13 mouse cellular contexts compared by ENCODE assay signal in genomic region chr19:5459019-5459418, GRCm38 (mm10). TPM values are rescaled to one million over a fixed set of nuclear protein-coding genes. Genes with fewer than 3 reads are reported as not detected.
DNase-seq lines count a peak whose midpoint lies in the region; ATAC-seq and TF ChIP-seq lines count a peak whose summit lies in the region.
"Had no signal": no experiment of that assay in that cellular context is flagged by ENCODE, and none has a peak within 500 bp of the region (broad histone marks: within the 10 kb centered on the region; RNA-seq: fewer than 3 reads in every experiment).

No protein-coding gene starts in this region.

- H3K9me3 ChIP-seq in heart, embryonic 12.5 days (replicated peaks): no peaks in the 10 kb centered on the region
- H3K9me3 ChIP-seq in embryonic facial prominence, embryonic 11.5 days (replicated peaks; ENCODE audit: control insufficient read depth, low read length): no peaks in the 10 kb centered on the region
- no peaks in the 10 kb centered on the region for H3K9me3 ChIP-seq in hindbrain, embryonic 14.5 days (ENCODE audit: control insufficient read depth, low read length)
- H3K9me3 ChIP-seq: liver, embryonic 15.5 days had no signal

- no peak for TF ChIP-seq CTCF in heart, adult 2 months (IDR thresholded peaks at IDR 0.05)
- TF ChIP-seq CTCF in left cerebral cortex, adult 2 months (IDR thresholded peaks at IDR 0.05): no peak

- no peak for TF ChIP-seq POLR2A in heart, adult 2 months (IDR thresholded peaks at IDR 0.05; ENCODE audit: insufficient read depth, low read depth, low read length)

- no peak overlapping the region; the same call in 1 of the 2 replicates for H3K27ac ChIP-seq in heart, adult 2 months
- no peak overlapping the region for H3K27ac ChIP-seq in heart, embryonic 12.5 days (ENCODE audit: poor library complexity, severe bottlenecking)
- peak overlapping the region; percentile 99 for H3K27ac ChIP-seq in left cerebral cortex, adult 2 months
- no peak overlapping the region for H3K27ac ChIP-seq in embryonic facial prominence, embryonic 11.5 days (replicated peaks; ENCODE audit: low read depth, low read length)
- H3K27ac ChIP-seq in hindbrain, embryonic 14.5 days: no peak overlapping the region
- H3K27ac ChIP-seq: liver, embryonic 15.5 days had no signal

- peaks cover 6% of the 10 kb centered on the region for H3K79me2 ChIP-seq in heart, adult 2 months (replicated peaks; ENCODE audit: control insufficient read depth, insufficient read depth, low read length)

- H3K4me2 ChIP-seq in heart, embryonic 12.5 days: no peak overlapping the region
- H3K4me2 ChIP-seq in embryonic facial prominence, embryonic 11.5 days (ENCODE audit: low read depth, low read length): 0 out of 2 replicates have a peak overlapping the region, but pooled peaks have one; percentile 3
- H3K4me2 ChIP-seq in hindbrain, embryonic 14.5 days (replicated peaks): no peak overlapping the region

- 54% methylated on average over 7 of the region's 7 CpGs for WGBS in heart, adult 2 months
- 58% methylated on average over 7 of the region's 7 CpGs for WGBS in heart, embryonic 12.5 days
- 65% methylated on average over 7 of the region's 7 CpGs for WGBS in embryonic facial prominence, embryonic 11.5 days
- WGBS in hindbrain, embryonic 14.5 days: 68% methylated on average over 7 of the region's 7 CpGs

- ATAC-seq in heart, embryonic 12.5 days (ENCODE audit: insufficient number of reproducible peaks, low FRiP score): no peak
- ATAC-seq in embryonic facial prominence, embryonic 11.5 days (replicated peaks; ENCODE audit: insufficient number of reproducible peaks, low FRiP score, low TSS enrichment, low read depth): no peak
- ATAC-seq in hindbrain, embryonic 14.5 days (ENCODE audit: low FRiP score): no peak
- ATAC-seq: midbrain, embryonic 16.5 days had no signal

- H3K4me3 ChIP-seq in heart, adult 2 months: no peak overlapping the region
- no peak overlapping the region for H3K4me3 ChIP-seq in heart, embryonic 12.5 days
- no peak overlapping the region for H3K4me3 ChIP-seq in left cerebral cortex, adult 2 months
- H3K4me3 ChIP-seq in embryonic facial prominence, embryonic 11.5 days (ENCODE audit: low read depth, low read length): no peak overlapping the region
- no peak overlapping the region for H3K4me3 ChIP-seq in hindbrain, embryonic 14.5 days (replicated peaks; ENCODE audit: low read length)
- H3K4me3 ChIP-seq: liver, embryonic 15.5 days had no signal

- peaks cover 8% of the 10 kb centered on the region for H3K36me3 ChIP-seq in heart, adult 2 months (ENCODE audit: control insufficient read depth, insufficient read depth, low read length)
- peaks cover 25% of the 10 kb centered on the region for H3K36me3 ChIP-seq in heart, embryonic 12.5 days
- no peaks in the 10 kb centered on the region; the same call in 1 of the 2 replicates for H3K36me3 ChIP-seq in embryonic facial prominence, embryonic 11.5 days (replicated peaks; ENCODE audit: control insufficient read depth, insufficient read depth, low read depth, low read length)
- H3K36me3 ChIP-seq in hindbrain, embryonic 14.5 days (replicated peaks; ENCODE audit: control insufficient read depth, insufficient read depth): peaks cover 28% of the 10 kb centered on the region

- no peak overlapping the region for H3K9ac ChIP-seq in heart, adult 2 months (ENCODE audit: low read depth, low read length)
- H3K9ac ChIP-seq in heart, embryonic 12.5 days: no peak overlapping the region
- no peak overlapping the region for H3K9ac ChIP-seq in embryonic facial prominence, embryonic 11.5 days (replicated peaks; ENCODE audit: low read length)
- no peak overlapping the region for H3K9ac ChIP-seq in hindbrain, embryonic 14.5 days
- H3K9ac ChIP-seq: liver, embryonic 15.5 days had no signal

- TF ChIP-seq EP300 in heart, adult 2 months (IDR thresholded peaks at IDR 0.05; ENCODE audit: insufficient read depth, low read depth, low read length): 0 out of 2 replicates have a peak, but pooled peaks have one; percentile 34

- H3K27me3 ChIP-seq in heart, adult 2 months (ENCODE audit: control insufficient read depth, insufficient read depth, low read length): no peaks in the 10 kb centered on the region
- no peaks in the 10 kb centered on the region for H3K27me3 ChIP-seq in heart, embryonic 12.5 days (replicated peaks)
- no peaks in the 10 kb centered on the region for H3K27me3 ChIP-seq in embryonic facial prominence, embryonic 11.5 days (ENCODE audit: control insufficient read depth, insufficient read depth, low read length)
- H3K27me3 ChIP-seq in hindbrain, embryonic 14.5 days (ENCODE audit: control insufficient read depth, insufficient read depth, low read length): no peaks in the 10 kb centered on the region

- H3K4me1 ChIP-seq in heart, adult 2 months (ENCODE audit: control insufficient read depth, insufficient read depth, low read length): peaks cover 9% of the 10 kb centered on the region
- H3K4me1 ChIP-seq in heart, embryonic 12.5 days (replicated peaks): peaks cover 49% of the 10 kb centered on the region
- H3K4me1 ChIP-seq in embryonic facial prominence, embryonic 11.5 days (ENCODE audit: control insufficient read depth, insufficient read depth, low read length): peaks cover 6% of the 10 kb centered on the region; the same call in 1 of the 2 replicates
- peaks cover 42% of the 10 kb centered on the region for H3K4me1 ChIP-seq in hindbrain, embryonic 14.5 days (replicated peaks; ENCODE audit: control insufficient read depth, insufficient read depth, low read length)

- intact Hi-C loops in heart, adult 2 months (cut with DNase I): no loop called here
- intact Hi-C loops in left cerebral cortex, adult 2 months (cut with DNase I): no loop called here

- peak in 1 of 2 experiments; percentile 48 for DNase-seq in heart, adult 2 months
- no peak for DNase-seq in left cerebral cortex, adult 2 months (ENCODE audit: extremely low spot score in 1 of 2, low spot score in 2 of 2)
- no peak for DNase-seq in left cerebral cortex, adult 8-10 months (ENCODE audit: low spot score in 2 of 2)
- DNase-seq in NIH3T3 (ENCODE audit: low read depth): peak; percentile 79
- DNase-seq in embryonic facial prominence, embryonic 11.5 days (ENCODE audit: low spot score): no peak
- DNase-seq in hindbrain, embryonic 14.5 days (ENCODE audit: low spot score): no peak
- DNase-seq in urinary bladder, postnatal 4 days (ENCODE audit: low spot score in 2 of 2): no peak
- DNase-seq: adrenal gland, postnatal 36 days; lung, postnatal 4 days; spleen, adult 18-20 months had no signal

RNA-seq across cellular contexts. Expression of gene Ccdc85b, which starts 1.3 kb away (rescaled TPM):
- 1 to 10 TPM; 6.3 to 9.7 TPM for total RNA-seq in heart, adult 2 months (2021)
- 5.9 and 6.1 TPM in 2 replicates for polyA plus RNA-seq in heart, adult 2 months (2012; rRNA removed)
- polyA plus RNA-seq in heart, embryonic 12.5 days (2016; fragmentation: Nextera tagmentation; extraction: Ambion mirVana): 10.5 and 13.0 TPM in 2 replicates
- total RNA-seq in left cerebral cortex, adult 2 months (2021): 10 to 100 TPM; 29.5 to 30.6 TPM
- 10 to 100 TPM; 26.2 to 30.7 (median 29.4) TPM for total RNA-seq in left cerebral cortex, adult 8-10 months (2022)
- polyA plus RNA-seq in embryonic facial prominence, embryonic 11.5 days (2014; fragmentation: Nextera tagmentation; extraction: Ambion mirVana): 7.5 and 7.8 TPM in 2 replicates
- polyA plus RNA-seq in hindbrain, embryonic 14.5 days (2014; fragmentation: Nextera tagmentation; extraction: Ambion mirVana): 10.4 and 10.9 TPM in 2 replicates

RNA-seq across cellular contexts. Expression of gene Fibp, which starts 1.4 kb away (rescaled TPM):
- total RNA-seq in heart, adult 2 months (2021): 10 to 100 TPM; 47.1 to 52.9 TPM
- polyA plus RNA-seq in heart, adult 2 months (2012; rRNA removed): 85.6 and 88.3 TPM in 2 replicates
- polyA plus RNA-seq in heart, embryonic 12.5 days (2016; fragmentation: Nextera tagmentation; extraction: Ambion mirVana): 81.9 and 85.4 TPM in 2 replicates
- total RNA-seq in left cerebral cortex, adult 2 months (2021): 10 to 100 TPM; 88.9 to 92.1 TPM
- total RNA-seq in left cerebral cortex, adult 8-10 months (2022): 100 to 1,000 TPM in 1 of 4 experiments, 10 to 100 TPM in 3; 89.0 to 124 (median 93.6) TPM
- 105 and 115 TPM in 2 replicates for polyA plus RNA-seq in embryonic facial prominence, embryonic 11.5 days (2014; fragmentation: Nextera tagmentation; extraction: Ambion mirVana)
- polyA plus RNA-seq in hindbrain, embryonic 14.5 days (2014; fragmentation: Nextera tagmentation; extraction: Ambion mirVana): 145 and 151 TPM in 2 replicates

RNA-seq across cellular contexts. Expression of gene Ctsw, which starts 9.3 kb away (rescaled TPM):
- total RNA-seq in heart, adult 2 months (2021): under 1 TPM; 0.32 to 0.42 TPM
- 0.67 and 2.0 TPM in 2 replicates for polyA plus RNA-seq in heart, adult 2 months (2012; rRNA removed)
- 1.3 and 1.7 TPM in 2 replicates for polyA plus RNA-seq in heart, embryonic 12.5 days (2016; fragmentation: Nextera tagmentation; extraction: Ambion mirVana)
- total RNA-seq in left cerebral cortex, adult 2 months (2021): under 1 TPM; 0.36 to 0.47 TPM
- 1 to 10 TPM in 1 of 4 experiments, under 1 TPM in 3; 0.30 to 1.0 (median 0.46) TPM for total RNA-seq in left cerebral cortex, adult 8-10 months (2022)
- polyA plus RNA-seq in embryonic facial prominence, embryonic 11.5 days (2014; fragmentation: Nextera tagmentation; extraction: Ambion mirVana): 1.1 and 1.4 TPM in 2 replicates
- 4.2 and 5.4 TPM in 2 replicates for polyA plus RNA-seq in hindbrain, embryonic 14.5 days (2014; fragmentation: Nextera tagmentation; extraction: Ambion mirVana)

RNA-seq across cellular contexts. Expression of gene Fosl1, which starts 11.7 kb away (rescaled TPM):
- not detected for total RNA-seq in heart, adult 2 months (2021)
- 0.12 TPM in 1 of 2 replicates, not detected in the other for polyA plus RNA-seq in heart, adult 2 months (2012; rRNA removed)
- polyA plus RNA-seq in heart, embryonic 12.5 days (2016; fragmentation: Nextera tagmentation; extraction: Ambion mirVana): not detected in 2 replicates
- under 1 TPM in 1 of 2 experiments, not detected in 1; 0.65 TPM for total RNA-seq in left cerebral cortex, adult 2 months (2021)
- total RNA-seq in left cerebral cortex, adult 8-10 months (2022): not detected
- polyA plus RNA-seq in embryonic facial prominence, embryonic 11.5 days (2014; fragmentation: Nextera tagmentation; extraction: Ambion mirVana): not detected in 2 replicates
- not detected in 2 replicates for polyA plus RNA-seq in hindbrain, embryonic 14.5 days (2014; fragmentation: Nextera tagmentation; extraction: Ambion mirVana)
- polyA plus RNA-seq: liver, embryonic 15.5 days; midbrain, embryonic 16.5 days had no signal

RNA-seq across cellular contexts. Expression of gene Efemp2, which starts 14.7 kb away (rescaled TPM):
- total RNA-seq in heart, adult 2 months (2021): 10 to 100 TPM in 1 of 2 experiments, 1 to 10 TPM in 1; 8.2 to 10.3 TPM
- polyA plus RNA-seq in heart, adult 2 months (2012; rRNA removed): 33.6 and 36.3 TPM in 2 replicates
- 70.3 and 70.6 TPM in 2 replicates for polyA plus RNA-seq in heart, embryonic 12.5 days (2016; fragmentation: Nextera tagmentation; extraction: Ambion mirVana)
- 10 to 100 TPM; 16.8 to 17.2 TPM for total RNA-seq in left cerebral cortex, adult 2 months (2021)
- 10 to 100 TPM; 16.0 to 21.9 (median 18.7) TPM for total RNA-seq in left cerebral cortex, adult 8-10 months (2022)
- polyA plus RNA-seq in embryonic facial prominence, embryonic 11.5 days (2014; fragmentation: Nextera tagmentation; extraction: Ambion mirVana): 80.9 and 91.9 TPM in 2 replicates
- polyA plus RNA-seq in hindbrain, embryonic 14.5 days (2014; fragmentation: Nextera tagmentation; extraction: Ambion mirVana): 37.8 and 41.1 TPM in 2 replicates
